Mouse (Mus musculus) monocyte, adult 2 months (primary cell): ENCODE results near the gene Oas1g.
A peak's percentile ranks its signal among the peaks of the same experiment; 100 is the strongest.
"Not testable (repeated sequence)": the region's sequence is repeated elsewhere in the genome, so short reads cannot be mapped to it uniquely, and the experiment has no call there.

Experiments
- DNase-seq, 2 experiments: peaks; one replicate each; pipeline ENCODE4 v3.0.0; 2022; ENCODE audit warnings: low spot score in 2 of 2, low read depth in 1 of 2

The Oas1g gene

GRCm38 (mm10) chr5:120890991-120891390 lies 3.6 kb upstream of the Oas1g start:
- DNase-seq: no peak

- no peak for DNase-seq
Measured at GRCm38 (mm10) chr5:120890026-120890425, 2.6 kb upstream of the Oas1g start.

GRCm38 (mm10) chr5:120888294-120888815 lies 942 bp upstream of the Oas1g start:
- DNase-seq: not testable (repeated sequence)

- no peak for DNase-seq
Measured at GRCm38 (mm10) chr5:120887831-120888230, 418 bp upstream of the Oas1g start.

- not testable (repeated sequence) for DNase-seq
Measured at GRCm38 (mm10) chr5:120881681-120882080, 5.7 kb downstream of the Oas1g start.

GRCm38 (mm10) chr5:120878803-120879202 lies 8.6 kb downstream of the Oas1g start:
- DNase-seq: not testable (repeated sequence)

GRCm38 (mm10) chr5:120877407-120877806 lies 10.0 kb downstream of the Oas1g start:
- not testable (repeated sequence) for DNase-seq

- DNase-seq: not testable (repeated sequence)
Measured at GRCm38 (mm10) chr5:120876839-120877238, 10.6 kb downstream of the Oas1g start.

GRCm38 (mm10) chr5:120871469-120871868 lies 15.9 kb downstream of the Oas1g start:
- no peak for DNase-seq

GRCm38 (mm10) chr5:120870782-120871181 lies 16.6 kb downstream of the Oas1g start:
- no peak for DNase-seq

GRCm38 (mm10) chr5:120870081-120870480 lies 17.3 kb downstream of the Oas1g start:
- DNase-seq: no peak

GRCm38 (mm10) chr5:120869436-120870015 lies 17.9 kb downstream of the Oas1g start:
- DNase-seq: no peak

- DNase-seq: no peak
Measured at GRCm38 (mm10) chr5:120865336-120865860, 22.0 kb downstream of the Oas1g start.

- DNase-seq: no peak
Measured at GRCm38 (mm10) chr5:120861121-120861520, 26.3 kb downstream of the Oas1g start, which contains the start of gene Oas1h. Gene Oas1h, plus strand, starts transcription at chr5:120861421.

- no peak for DNase-seq
Measured at GRCm38 (mm10) chr5:120859241-120859640, 28.2 kb downstream of the Oas1g start.

GRCm38 (mm10) chr5:120849601-120850136 lies 37.7 kb downstream of the Oas1g start:
- peak in 1 of 2 experiments; percentile 11 for DNase-seq

GRCm38 (mm10) chr5:120847067-120847466 lies 40.3 kb downstream of the Oas1g start, which contains the start of gene Oas1f:
Gene Oas1f, plus strand, starts transcription at chr5:120847367.
- no peak for DNase-seq

- no peak for DNase-seq
Measured at GRCm38 (mm10) chr5:120844713-120845112, 42.7 kb downstream of the Oas1g start.

GRCm38 (mm10) chr5:120836731-120837585 lies 50.5 kb downstream of the Oas1g start:
- DNase-seq: peak in 1 of 2 experiments; percentile 29

- DNase-seq: no peak
Measured at GRCm38 (mm10) chr5:120833335-120834280, 53.8 kb downstream of the Oas1g start.
